Mouse (Mus musculus) stomach, postnatal 0 days (tissue): ENCODE data around the gene A630001G21Rik.

Source experiments
- CTCF ChIP-seq: IDR thresholded peaks from 2 replicates; pipeline ENCODE4 v1.5.1; 2016; ENCODE audit warnings: antibody characterized with exemption, low read depth, mild to moderate bottlenecking, moderate library complexity
- EP300 ChIP-seq: optimal IDR thresholded peaks from 2 replicates; pipeline ENCODE3; 2016; ENCODE audit warnings: antibody characterized with exemption

DNA sequence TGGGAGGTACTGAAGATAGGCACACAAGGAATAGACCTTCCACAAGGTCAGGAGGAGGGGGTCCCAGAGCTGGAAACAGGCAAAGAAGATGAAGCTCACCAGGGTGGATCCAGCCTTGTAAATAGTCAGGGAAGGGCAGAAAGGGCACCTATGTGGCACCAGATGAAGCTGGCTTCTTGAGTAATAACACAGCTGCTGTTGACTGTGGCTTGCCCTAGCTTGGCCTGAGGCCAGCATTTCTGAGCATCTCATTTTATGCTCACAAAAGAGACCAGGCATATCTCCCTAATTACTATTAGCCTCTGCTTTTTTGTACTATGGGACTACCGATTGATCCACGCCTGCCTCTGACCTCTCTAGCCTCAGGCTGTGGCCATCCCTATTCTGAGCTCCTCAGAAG, 28.6 kb downstream of the A630001G21Rik start:
- TF ChIP-seq CTCF (no peak), EP300 (no peak)
